Mouse (Mus musculus) cortical plate, adult 2 months (tissue): ENCODE measurements at regions not wholly inside any gene's neighbourhood (a gene's known extent, or its start where the extent isn't known, plus 50 kb on each side); places are given as distances from the start of the nearest gene placed in this dataset.

ENCODE experiments used
- CTCF ChIP-seq: fragments of 200-500 bp; IDR thresholded peaks from 2 replicates; pipeline ENCODE4 v1.5.1; 2011; ENCODE audit warnings: mild to moderate bottlenecking, control low read depth, low read length; ENCODE audit not compliant: insufficient read depth; ENCODE audit errors: extremely low read depth
- POLR2A ChIP-seq: fragments of 200-500 bp; IDR thresholded peaks from 2 replicates; pipeline ENCODE4 v1.6.1; 2011; ENCODE audit warnings: mild to moderate bottlenecking, low read length, control low read depth; ENCODE audit not compliant: insufficient read depth; ENCODE audit errors: extremely low read depth

DNA sequence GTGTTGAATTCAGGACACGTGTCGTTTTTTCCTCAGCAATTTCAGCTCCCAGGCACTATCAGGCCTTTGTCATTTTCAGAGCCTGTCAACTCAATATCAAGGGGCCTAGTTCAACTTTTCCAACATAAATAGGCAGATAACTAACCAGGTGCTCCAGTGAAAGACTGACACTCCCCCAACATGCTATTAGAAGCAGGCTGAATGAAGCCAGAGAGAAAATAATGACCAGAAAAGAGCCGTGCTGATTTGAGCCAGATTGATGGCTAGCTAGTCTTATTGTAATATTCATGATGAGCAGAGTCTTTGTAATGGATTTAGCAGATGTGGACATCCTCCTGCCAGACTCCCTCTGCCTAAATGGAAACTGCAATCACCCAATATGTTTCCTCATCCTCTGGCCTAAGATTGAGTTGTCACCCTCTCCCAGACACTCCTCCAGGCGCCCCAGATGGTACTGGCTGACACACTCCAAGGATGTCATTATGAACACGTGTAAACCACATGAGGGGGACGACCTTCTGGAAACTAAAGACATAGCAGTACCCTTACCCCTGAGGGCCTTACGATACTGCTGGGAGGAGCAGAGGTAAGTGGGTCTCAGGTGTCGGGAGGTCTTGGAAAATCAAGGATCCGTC lies 66.0 kb downstream of the Gm10260 start:
- TF ChIP-seq CTCF (no peak), POLR2A (no peak)
